Mouse (Mus musculus): Measurements from ENCODE around the gene Ugt1a2.

DNA sequence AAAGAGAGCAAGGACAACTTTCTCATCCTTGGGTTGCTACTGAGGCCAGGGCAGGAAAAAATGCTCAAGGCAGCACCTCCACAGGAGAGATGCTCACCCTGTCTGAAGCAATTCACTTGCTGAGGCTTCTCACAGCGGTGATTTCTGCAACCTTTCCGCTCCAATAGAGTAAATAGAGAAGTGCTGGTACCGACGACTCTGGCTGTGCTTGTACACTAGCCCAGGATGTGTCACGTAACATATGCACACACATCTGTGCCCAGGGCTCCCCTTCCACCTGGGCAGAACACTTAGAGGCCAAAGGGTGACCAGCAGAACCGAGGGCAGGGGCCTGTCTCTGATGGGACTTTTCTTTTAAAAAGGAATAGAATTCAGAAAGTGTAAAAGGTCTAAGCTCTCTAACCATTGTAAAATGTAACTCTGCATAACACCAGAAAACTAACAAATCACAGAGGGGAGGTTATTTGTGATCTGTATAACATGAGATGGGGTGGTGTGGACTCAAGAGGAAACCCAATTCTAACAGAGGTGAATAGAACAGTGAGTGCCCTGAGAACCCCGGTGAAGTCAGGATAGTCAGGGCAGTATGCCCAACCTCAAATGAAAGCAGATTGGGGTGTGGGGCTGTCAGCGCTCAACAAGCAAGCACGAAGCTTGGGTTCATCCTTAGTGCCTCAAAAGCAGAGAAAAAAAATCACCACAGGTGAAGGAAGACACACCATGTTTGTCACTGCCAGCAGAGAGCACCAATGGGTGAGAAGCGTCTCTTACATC is 60.4 kb downstream of the Ugt1a2 start:
- TF ChIP-seq CTCF (IDR thresholded peaks at IDR 0.05) (no peak), EP300 (IDR thresholded peaks at IDR 0.05; ENCODE audit: insufficient read depth, low read depth, low read length) (no peak)

Measured in heart, adult 2 months (tissue).